Mouse (Mus musculus): ENCODE measurements around the gene Pappa. TPM values are rescaled to one million over a fixed set of nuclear protein-coding genes. Genes with fewer than 3 reads are reported as not detected.

Pappa gene
- polyA plus RNA-seq, 1 experiment from 2014 or later: 2.9 TPM

DNA sequence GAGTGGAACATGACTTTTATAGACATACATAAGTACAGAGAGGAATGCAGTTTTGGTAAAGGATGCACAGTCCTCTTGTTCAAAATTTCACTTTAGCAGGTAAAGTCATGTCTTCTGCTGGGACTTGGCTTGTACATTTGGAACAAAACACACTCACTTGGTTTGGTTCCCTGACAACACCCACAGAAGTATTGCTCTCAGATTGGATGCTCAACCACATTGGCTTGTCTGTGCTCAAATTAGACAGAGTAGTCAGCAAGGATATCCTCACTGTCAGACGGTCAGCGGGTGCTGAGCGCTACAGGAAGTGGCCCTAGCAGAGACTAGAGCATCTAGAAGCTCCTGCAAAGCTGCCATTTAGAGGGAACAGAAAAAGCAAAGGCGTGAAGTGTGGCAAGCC lies 197.4 kb downstream of the Pappa start:
- H3K4me3 ChIP-seq: no peak overlapping the region
- no peak for DNase-seq (ENCODE audit: low spot score)
- H3K36me3 ChIP-seq: peaks cover 66% of the 10 kb centered on the region
- H3K4me1 ChIP-seq: no peaks in the 10 kb centered on the region
- no peak overlapping the region for H3K27ac ChIP-seq (replicated peaks)
- WGBS: 90% methylated on average over 4 of the region's 4 CpGs
- H3K9me3 ChIP-seq (replicated peaks): no peaks in the 10 kb centered on the region
- H3K27me3 ChIP-seq (ENCODE audit: low read depth, poor library complexity, severe bottlenecking): no peaks in the 10 kb centered on the region

DNA sequence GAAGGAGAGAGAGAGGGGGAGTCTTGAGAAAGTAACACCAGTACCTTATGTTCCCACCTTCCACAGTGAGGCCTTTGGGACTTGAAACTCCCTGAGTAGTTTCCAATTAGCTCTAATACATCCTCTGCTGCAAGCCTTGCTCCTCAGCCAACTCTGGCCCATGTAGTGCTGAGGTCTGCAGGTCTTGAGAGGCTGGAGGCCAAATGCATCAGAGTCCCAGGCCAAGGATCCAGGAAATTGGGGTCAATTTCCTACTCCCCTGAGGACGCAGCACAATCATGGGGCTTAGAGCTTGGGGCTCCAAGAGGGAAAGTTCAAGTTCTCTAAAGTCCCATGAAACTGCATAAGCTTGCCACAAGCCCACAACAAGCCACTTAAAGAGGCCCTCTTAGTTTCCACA lies 198.0 kb downstream of the Pappa start:
- H3K27ac ChIP-seq (replicated peaks): no peak overlapping the region
- DNase-seq (ENCODE audit: low spot score): no peak
- no peak overlapping the region for H3K4me3 ChIP-seq
- 78% methylated on average over 1 of the region's 1 CpGs for WGBS
- no peaks in the 10 kb centered on the region for H3K9me3 ChIP-seq (replicated peaks)
- H3K36me3 ChIP-seq: peaks cover 64% of the 10 kb centered on the region
- H3K4me1 ChIP-seq: no peaks in the 10 kb centered on the region
- no peaks in the 10 kb centered on the region for H3K27me3 ChIP-seq (ENCODE audit: low read depth, poor library complexity, severe bottlenecking)

GRCm38 (mm10) chr4:65325816-65326215 lies 201.8 kb downstream of the Pappa start:
- H3K27ac ChIP-seq (replicated peaks): no peak overlapping the region
- H3K36me3 ChIP-seq: peaks cover 64% of the 10 kb centered on the region
- no peak for DNase-seq (ENCODE audit: low spot score)
- no peaks in the 10 kb centered on the region for H3K9me3 ChIP-seq (replicated peaks)
- H3K4me3 ChIP-seq: no peak overlapping the region
- 85% methylated on average over 2 of the region's 2 CpGs for WGBS
- H3K4me1 ChIP-seq: no peaks in the 10 kb centered on the region
- H3K27me3 ChIP-seq (ENCODE audit: low read depth, poor library complexity, severe bottlenecking): no peaks in the 10 kb centered on the region

- Histone ChIP-seq H3K4me1 (no peaks in the 10 kb centered on the region), H3K27ac (replicated peaks) (no peak overlapping the region), H3K9me3 (replicated peaks) (no peaks in the 10 kb centered on the region), H3K36me3 (peaks cover 59% of the 10 kb centered on the region), H3K27me3 (ENCODE audit: low read depth, poor library complexity, severe bottlenecking) (no peaks in the 10 kb centered on the region), H3K4me3 (no peak overlapping the region)
- 82% methylated on average over 9 of the region's 9 CpGs for WGBS
- DNase-seq (ENCODE audit: low spot score): no peak
These were observed 204.7 kb downstream of the Pappa start for GRCm38 (mm10) chr4:65328486-65329308.

DNA sequence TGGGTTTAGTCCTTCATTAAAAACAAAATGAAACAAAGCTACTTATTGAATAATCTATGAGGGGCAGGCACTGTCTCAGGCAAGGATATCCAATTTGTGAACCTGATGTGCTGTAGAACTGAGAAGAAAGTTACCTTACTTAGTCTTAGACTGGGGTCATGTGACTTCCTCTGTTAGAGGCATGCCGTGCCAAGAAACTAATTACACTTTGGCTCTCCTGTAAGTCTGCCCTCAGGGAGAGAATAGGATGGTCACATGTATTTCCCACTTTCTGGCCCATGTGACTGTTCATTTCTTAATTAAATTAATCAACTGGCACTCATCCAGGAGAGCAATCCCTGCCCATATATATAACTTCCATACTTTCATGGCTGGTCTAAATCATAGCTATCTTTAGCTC lies 209.7 kb downstream of the Pappa start:
- Histone ChIP-seq H3K27ac (replicated peaks) (no peak overlapping the region), H3K27me3 (ENCODE audit: low read depth, poor library complexity, severe bottlenecking) (no peaks in the 10 kb centered on the region), H3K9me3 (replicated peaks) (no peaks in the 10 kb centered on the region), H3K4me3 (no peak overlapping the region), H3K36me3 (peaks cover 56% of the 10 kb centered on the region), H3K4me1 (no peaks in the 10 kb centered on the region)
- DNase-seq (ENCODE audit: low spot score): no peak
- 81% methylated on average over 1 of the region's 1 CpGs for WGBS

DNA sequence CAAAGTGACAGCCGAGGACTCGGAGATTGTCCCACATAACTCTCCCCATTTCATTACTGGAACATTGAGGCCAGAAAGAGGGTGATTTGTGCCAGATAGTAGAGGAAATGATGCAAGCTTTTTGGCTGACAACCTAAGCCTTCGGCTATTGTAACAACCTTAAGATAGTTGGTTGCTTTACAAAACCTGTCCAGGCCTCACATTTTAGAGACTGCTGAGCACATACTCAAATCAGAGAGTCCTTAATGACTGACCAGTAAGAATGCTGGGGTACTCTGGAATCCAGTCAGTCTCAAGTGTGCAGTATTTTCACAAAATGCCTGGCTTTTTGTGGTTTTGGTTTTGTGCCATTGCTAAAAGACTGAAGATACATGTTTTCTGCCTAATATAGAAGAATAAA lies 217.8 kb downstream of the Pappa start:
- no peaks in the 10 kb centered on the region for H3K9me3 ChIP-seq (replicated peaks)
- H3K36me3 ChIP-seq: peaks cover 28% of the 10 kb centered on the region
- H3K27ac ChIP-seq (replicated peaks): no peak overlapping the region
- WGBS: 93% methylated on average over 3 of the region's 3 CpGs
- no peak for DNase-seq (ENCODE audit: low spot score)
- no peaks in the 10 kb centered on the region for H3K27me3 ChIP-seq (ENCODE audit: low read depth, poor library complexity, severe bottlenecking)
- H3K4me3 ChIP-seq: no peak overlapping the region
- no peaks in the 10 kb centered on the region for H3K4me1 ChIP-seq

DNA sequence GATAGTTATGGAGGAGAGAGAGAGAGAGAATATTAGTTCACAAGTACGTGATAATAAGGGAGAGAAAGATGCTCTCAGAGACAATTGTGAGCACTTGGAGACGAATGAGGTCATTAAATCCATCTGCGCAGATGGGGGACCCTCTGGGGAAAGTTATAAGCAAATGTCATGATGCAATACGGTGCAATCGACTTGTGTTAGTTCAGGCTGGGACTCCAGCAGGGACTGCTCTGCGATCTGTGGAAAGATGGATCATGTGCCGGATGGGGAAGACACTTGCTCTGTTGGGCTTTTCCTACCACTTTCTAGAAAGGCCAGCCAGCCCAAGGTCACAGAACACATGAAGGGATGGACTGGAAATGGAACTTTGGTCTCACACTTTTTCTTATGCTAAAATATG lies 226.5 kb downstream of the Pappa start:
- Histone ChIP-seq H3K27ac (replicated peaks) (no peak overlapping the region), H3K4me1 (peaks cover 8% of the 10 kb centered on the region), H3K9me3 (replicated peaks) (no peaks in the 10 kb centered on the region), H3K36me3 (peaks cover 39% of the 10 kb centered on the region), H3K4me3 (no peak overlapping the region), H3K27me3 (ENCODE audit: low read depth, poor library complexity, severe bottlenecking) (no peaks in the 10 kb centered on the region)
- no peak for DNase-seq (ENCODE audit: low spot score)
- 90% methylated on average over 7 of the region's 7 CpGs for WGBS

DNA sequence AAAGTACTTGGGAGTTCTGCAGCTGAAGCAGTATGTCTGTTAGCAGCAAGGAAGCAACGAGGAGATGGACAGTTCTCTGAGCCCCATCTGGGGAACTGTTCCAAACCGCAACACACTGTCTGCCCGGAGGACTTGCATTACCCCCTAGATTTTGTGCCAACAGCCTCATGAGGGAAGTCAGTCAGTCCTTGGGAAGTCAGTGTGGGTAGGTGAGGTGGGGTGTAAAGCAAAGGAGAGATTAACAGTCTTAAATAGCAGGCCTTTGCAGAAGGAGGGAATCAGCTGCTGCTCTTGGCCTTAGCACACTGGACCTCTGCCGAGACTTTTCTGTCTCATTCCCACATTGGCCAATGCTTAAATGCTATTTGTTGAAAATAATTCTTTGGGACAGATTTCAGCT lies 230.6 kb downstream of the Pappa start:
- Histone ChIP-seq H3K36me3 (peaks cover 24% of the 10 kb centered on the region), H3K9me3 (replicated peaks) (no peaks in the 10 kb centered on the region), H3K27ac (replicated peaks) (no peak overlapping the region), H3K4me3 (no peak overlapping the region), H3K27me3 (ENCODE audit: low read depth, poor library complexity, severe bottlenecking) (no peaks in the 10 kb centered on the region), H3K4me1 (peaks cover 8% of the 10 kb centered on the region)
- WGBS: 57% methylated on average over 4 of the region's 4 CpGs
- DNase-seq (ENCODE audit: low spot score): no peak

DNA sequence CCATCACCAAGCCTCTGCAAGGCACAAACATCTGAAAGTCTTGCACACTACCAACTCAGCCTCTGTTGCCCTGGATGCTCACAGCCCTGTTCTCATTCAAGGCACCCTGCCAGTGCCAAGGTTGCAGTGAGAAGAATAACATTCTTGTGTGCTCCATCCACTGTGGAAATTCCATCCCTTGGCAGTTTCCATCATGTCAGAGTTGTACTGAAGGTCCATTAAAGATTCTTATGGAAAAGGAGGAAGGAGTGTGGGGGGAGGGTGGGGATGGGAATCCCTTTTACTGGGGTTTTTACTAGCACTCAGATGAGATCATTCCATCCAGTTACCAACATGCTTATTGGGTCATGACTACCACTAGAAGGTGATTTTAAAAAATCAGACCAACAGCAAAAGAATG lies 243.2 kb downstream of the Pappa start:
- Histone ChIP-seq H3K4me3 (no peak overlapping the region), H3K9me3 (replicated peaks) (0 out of 2 replicates have a peak, but pooled peaks cover 3% of the 10 kb centered on the region), H3K27ac (replicated peaks) (no peak overlapping the region), H3K36me3 (no peaks in the 10 kb centered on the region), H3K27me3 (ENCODE audit: low read depth, poor library complexity, severe bottlenecking) (no peaks in the 10 kb centered on the region), H3K4me1 (peaks cover 15% of the 10 kb centered on the region)
- DNase-seq (ENCODE audit: low spot score): no peak

- H3K4me1 ChIP-seq: peaks cover 1% of the 10 kb centered on the region; the same call in 1 of the 2 replicates
- no peaks in the 10 kb centered on the region for H3K27me3 ChIP-seq (ENCODE audit: low read depth, poor library complexity, severe bottlenecking)
- no peak overlapping the region for H3K4me3 ChIP-seq
- 92% methylated on average over 3 of the region's 3 CpGs for WGBS
- H3K27ac ChIP-seq (replicated peaks): no peak overlapping the region
- no peak for DNase-seq (ENCODE audit: low spot score)
- no peaks in the 10 kb centered on the region for H3K36me3 ChIP-seq
- H3K9me3 ChIP-seq (replicated peaks): 0 out of 2 replicates have a peak, but pooled peaks cover 3% of the 10 kb centered on the region
These were observed 248.8 kb downstream of the Pappa start for GRCm38 (mm10) chr4:65372731-65373130.

DNA sequence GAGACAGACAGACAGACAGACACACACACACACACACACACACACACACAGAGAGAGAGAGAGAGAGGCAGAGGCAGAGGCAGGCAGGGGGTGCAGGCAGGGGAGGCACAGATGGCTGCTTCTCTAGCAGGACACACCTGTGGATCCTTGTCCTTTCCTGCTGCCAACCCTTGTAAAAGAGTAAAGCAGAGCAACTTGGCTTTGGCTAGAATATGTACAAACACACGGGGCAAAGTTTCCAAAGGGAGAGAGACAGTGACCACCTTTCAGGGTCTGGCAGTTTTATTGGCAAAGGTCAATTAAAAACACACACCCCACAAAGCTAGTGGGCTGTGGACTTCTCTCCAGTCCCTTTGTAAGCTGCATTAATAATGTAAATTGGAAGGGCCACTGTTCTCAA lies 249.9 kb downstream of the Pappa start:
- 0 out of 2 replicates have a peak, but pooled peaks cover 3% of the 10 kb centered on the region for H3K9me3 ChIP-seq (replicated peaks)
- H3K27me3 ChIP-seq (ENCODE audit: low read depth, poor library complexity, severe bottlenecking): no peaks in the 10 kb centered on the region
- no peak for DNase-seq (ENCODE audit: low spot score)
- H3K4me1 ChIP-seq: no peaks in the 10 kb centered on the region
- no peak overlapping the region for H3K27ac ChIP-seq (replicated peaks)
- whole genome bisulfite sequencing: 70% methylated on average over 1 of the region's 1 CpGs
- no peak overlapping the region for H3K4me3 ChIP-seq
- no peaks in the 10 kb centered on the region for H3K36me3 ChIP-seq

DNA sequence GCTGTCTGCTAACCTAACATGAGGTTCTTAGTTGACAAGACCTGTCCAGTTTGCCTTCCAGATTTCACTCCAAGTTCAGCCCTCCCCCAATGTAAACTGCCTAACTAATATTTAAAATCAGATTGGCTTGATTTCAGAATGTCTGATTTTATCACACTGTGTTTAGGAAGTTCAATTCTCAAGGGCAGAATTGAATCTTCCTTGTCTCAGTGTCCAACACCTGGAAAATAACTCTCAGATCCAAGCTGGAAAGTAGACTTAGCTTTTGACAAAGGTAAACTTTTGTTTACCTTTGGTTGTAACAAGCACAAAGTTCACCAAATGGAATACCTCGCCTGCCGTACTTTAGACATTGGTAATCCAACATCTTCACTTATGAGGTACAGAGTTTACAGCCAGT lies 252.6 kb downstream of the Pappa start:
- no peaks in the 10 kb centered on the region for H3K27me3 ChIP-seq (ENCODE audit: low read depth, poor library complexity, severe bottlenecking)
- no peaks in the 10 kb centered on the region for H3K9me3 ChIP-seq (replicated peaks)
- no peak for DNase-seq (ENCODE audit: low spot score)
- no peaks in the 10 kb centered on the region for H3K36me3 ChIP-seq
- H3K27ac ChIP-seq (replicated peaks): no peak overlapping the region
- 95% methylated on average over 2 of the region's 2 CpGs for WGBS
- no peaks in the 10 kb centered on the region for H3K4me1 ChIP-seq
- H3K4me3 ChIP-seq: no peak overlapping the region

DNA sequence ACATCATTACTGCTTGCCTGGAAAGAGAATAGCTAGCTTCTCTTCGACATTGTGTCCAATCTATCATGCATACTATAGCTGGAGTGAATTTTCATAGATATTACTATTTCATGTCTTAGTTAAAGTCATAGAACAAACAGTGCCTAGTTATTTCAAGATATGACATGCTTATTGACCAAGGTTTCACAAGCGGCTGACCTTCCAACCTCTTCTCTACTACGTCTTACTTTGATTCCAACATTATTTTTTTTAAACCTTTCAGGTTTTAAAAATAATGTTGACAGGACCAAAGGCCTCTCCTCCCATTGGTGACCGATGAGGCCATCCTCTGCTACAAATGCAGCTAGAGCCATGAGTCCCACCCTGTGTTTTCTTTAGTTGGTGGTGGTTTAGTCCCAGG lies 255.5 kb downstream of the Pappa start:
- DNase-seq (ENCODE audit: low spot score): no peak
- no peak overlapping the region for H3K4me3 ChIP-seq
- no peaks in the 10 kb centered on the region for H3K36me3 ChIP-seq
- H3K4me1 ChIP-seq: no peaks in the 10 kb centered on the region
- 91% methylated on average over 4 of the region's 4 CpGs for WGBS
- H3K9me3 ChIP-seq (replicated peaks): no peaks in the 10 kb centered on the region
- H3K27ac ChIP-seq (replicated peaks): no peak overlapping the region
- H3K27me3 ChIP-seq (ENCODE audit: low read depth, poor library complexity, severe bottlenecking): no peaks in the 10 kb centered on the region

Measured in midbrain, embryonic 10.5 days (tissue).